Mouse (Mus musculus) lung, adult 2 months (tissue): ENCODE measurements around the gene Ccdc136.

Source experiments
- CTCF ChIP-seq: fragments of 200-500 bp; IDR thresholded peaks from 2 replicates; pipeline ENCODE4 v1.5.1; 2011; ENCODE audit warnings: mild to moderate bottlenecking, low read length, control low read depth; ENCODE audit not compliant: insufficient read depth
- POLR2A ChIP-seq: fragments of 200-500 bp; IDR thresholded peaks from 2 replicates; pipeline ENCODE4 v1.6.1; 2011; ENCODE audit warnings: low read depth, mild to moderate bottlenecking, control low read depth, low read length, borderline replicate concordance; ENCODE audit errors: extremely low read depth

DNA sequence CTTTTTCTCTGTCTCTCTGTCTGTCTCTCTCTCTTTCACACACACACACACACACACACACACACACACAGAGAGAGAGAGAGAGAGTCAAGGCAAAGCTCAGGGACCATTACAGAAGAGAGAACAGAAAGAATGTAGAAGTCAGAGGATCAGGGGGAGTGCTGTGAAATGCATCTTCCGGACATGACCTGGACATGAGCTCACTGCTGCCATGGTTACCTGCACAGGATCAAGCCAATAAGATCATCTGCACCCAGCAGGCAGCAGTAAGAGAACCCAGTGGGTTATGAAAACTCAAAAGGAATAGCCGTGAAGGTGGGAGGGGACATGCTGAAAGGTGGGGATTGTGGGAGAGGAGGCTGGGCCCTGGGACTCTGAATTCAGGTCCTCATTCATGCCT, 13.7 kb upstream of the Ccdc136 start:
- TF ChIP-seq POLR2A = no peak
- no peak for TF ChIP-seq CTCF
